Mouse (Mus musculus) erythroblast, embryonic 14.5 days (primary cell): ENCODE results near the gene 2810408A11Rik. TPM values are rescaled to one million over a fixed set of nuclear protein-coding genes. Genes with fewer than 3 reads are reported as not detected.
"Not testable (repeated sequence)": the region's sequence is repeated elsewhere in the genome, so short reads cannot be mapped to it uniquely, and the experiment has no call there.

Source experiments
- H3K27me3 ChIP-seq: 2 replicates; pipeline ENCODE4 v1.6.1; 2012; ENCODE audit warnings: inconsistent platforms; ENCODE audit not compliant: control insufficient read depth
- H3K36me3 ChIP-seq: 2 replicates; pipeline ENCODE4 v1.6.1; 2012; ENCODE audit warnings: mild to moderate bottlenecking, inconsistent platforms; ENCODE audit not compliant: control insufficient read depth
- H3K4me1 ChIP-seq: 2 replicates; pipeline ENCODE4 v1.6.1; 2012; ENCODE audit warnings: inconsistent platforms; ENCODE audit not compliant: control insufficient read depth
- H3K4me3 ChIP-seq: replicated peaks from 2 replicates; pipeline ENCODE3; 2012; ENCODE audit warnings: moderate library complexity, mild to moderate bottlenecking, inconsistent platforms
- H3K9me3 ChIP-seq: 2 replicates; pipeline ENCODE4 v1.6.1; 2012; ENCODE audit warnings: low read length, inconsistent platforms, mixed read lengths; ENCODE audit not compliant: control insufficient read depth
- GATA1 ChIP-seq: IDR thresholded peaks from 2 replicates; pipeline ENCODE4 v1.6.1; 2012; ENCODE audit warnings: low read length, inconsistent platforms, mixed read lengths
- TAL1 ChIP-seq: IDR thresholded peaks from 3 replicates; pipeline ENCODE4 v1.6.1; 2012; ENCODE audit warnings: low read length, inconsistent platforms, mixed read lengths
- polyA plus RNA-seq: library from polyadenylated mRNA; stranded (reverse); fragments of >175 nt; gene quantifications from 2 replicates; pipeline ENCODE4 v1.2.3, GENCODE M21; 2012

2810408A11Rik gene
- polyA plus RNA-seq, 1 experiment = 0.14 TPM

GRCm38 (mm10) chr11:69934169-69934568, 33.4 kb upstream of the 2810408A11Rik start:
- H3K4me1 ChIP-seq = peaks cover 52% of the 10 kb centered on the region
- peaks cover 17% of the 10 kb centered on the region for H3K9me3 ChIP-seq
- H3K27me3 ChIP-seq = peaks cover 57% of the 10 kb centered on the region

GRCm38 (mm10) chr11:69933066-69933465, 32.3 kb upstream of the 2810408A11Rik start:
- Histone ChIP-seq H3K4me1 (peaks cover 42% of the 10 kb centered on the region), H3K9me3 (peaks cover 17% of the 10 kb centered on the region), H3K4me3 (no peak overlapping the region), H3K36me3 (no peaks in the 10 kb centered on the region), H3K27me3 (peaks cover 46% of the 10 kb centered on the region)
- no peak for TF ChIP-seq TAL1
- no peak for TF ChIP-seq GATA1

More at GRCm38 (mm10) chr11:69934169-69934568, 33.4 kb upstream of the 2810408A11Rik start:
- Histone ChIP-seq H3K4me3 (peak overlapping the region; percentile 47), H3K36me3 (no peaks in the 10 kb centered on the region)
- TF ChIP-seq TAL1 = no peak
- TF ChIP-seq GATA1 = no peak

GRCm38 (mm10) chr11:69932254-69932653, 31.5 kb upstream of the 2810408A11Rik start:
- no peak overlapping the region for H3K4me3 ChIP-seq
- no peaks in the 10 kb centered on the region for H3K36me3 ChIP-seq
- peaks cover 38% of the 10 kb centered on the region for H3K27me3 ChIP-seq
- TF ChIP-seq TAL1 (no peak), GATA1 (no peak)
- peaks cover 38% of the 10 kb centered on the region for H3K4me1 ChIP-seq
- peaks cover 17% of the 10 kb centered on the region for H3K9me3 ChIP-seq

- peaks cover 33% of the 10 kb centered on the region for H3K27me3 ChIP-seq
- H3K4me3 ChIP-seq = no peak overlapping the region
- TF ChIP-seq GATA1 (no peak), TAL1 (no peak)
These were observed 31.0 kb upstream of the 2810408A11Rik start for GRCm38 (mm10) chr11:69931769-69932168.

GRCm38 (mm10) chr11:69930967-69931537, 30.3 kb upstream of the 2810408A11Rik start:
- Histone ChIP-seq H3K27me3 (peaks cover 26% of the 10 kb centered on the region), H3K4me1 (peaks cover 26% of the 10 kb centered on the region), H3K9me3 (peaks cover 11% of the 10 kb centered on the region), H3K36me3 (no peaks in the 10 kb centered on the region), H3K4me3 (no peak overlapping the region)
- TF ChIP-seq GATA1 (no peak), TAL1 (no peak)

More at GRCm38 (mm10) chr11:69931769-69932168, 31.0 kb upstream of the 2810408A11Rik start:
- Histone ChIP-seq H3K9me3 (peaks cover 14% of the 10 kb centered on the region), H3K36me3 (no peaks in the 10 kb centered on the region), H3K4me1 (peaks cover 33% of the 10 kb centered on the region)

GRCm38 (mm10) chr11:69930176-69930575, 29.4 kb upstream of the 2810408A11Rik start:
- Histone ChIP-seq H3K27me3 (peaks cover 17% of the 10 kb centered on the region), H3K4me1 (peaks cover 17% of the 10 kb centered on the region)
- not testable (repeated sequence) for H3K36me3 ChIP-seq, H3K4me3 ChIP-seq, H3K9me3 ChIP-seq

- Histone ChIP-seq H3K27me3 (peaks cover 13% of the 10 kb centered on the region), H3K4me1 (peaks cover 12% of the 10 kb centered on the region), H3K4me3 (no peak overlapping the region), H3K36me3 (no peaks in the 10 kb centered on the region), H3K9me3 (no peaks in the 10 kb centered on the region; the same call in 1 of the 2 replicates)
- no peak for TF ChIP-seq TAL1
- TF ChIP-seq GATA1 = no peak
These were observed 28.9 kb upstream of the 2810408A11Rik start for GRCm38 (mm10) chr11:69929712-69930111.

- Histone ChIP-seq H3K36me3 (no peaks in the 10 kb centered on the region), H3K4me3 (no peak overlapping the region)
- TF ChIP-seq TAL1 (no peak), GATA1 (no peak)
These were observed 26.7 kb upstream of the 2810408A11Rik start for GRCm38 (mm10) chr11:69927501-69927900.

GRCm38 (mm10) chr11:69922796-69923195, 22.0 kb upstream of the 2810408A11Rik start:
- TF ChIP-seq TAL1 (no peak), GATA1 (no peak)
- Histone ChIP-seq H3K4me3 (peak overlapping the region; percentile 96), H3K27me3 (no peaks in the 10 kb centered on the region), H3K4me1 (peaks cover 54% of the 10 kb centered on the region), H3K9me3 (no peaks in the 10 kb centered on the region), H3K36me3 (peaks cover 22% of the 10 kb centered on the region)

More at GRCm38 (mm10) chr11:69927501-69927900, 26.7 kb upstream of the 2810408A11Rik start:
- peaks cover 20% of the 10 kb centered on the region for H3K4me1 ChIP-seq
- H3K9me3 ChIP-seq = no peaks in the 10 kb centered on the region
- peaks cover 3% of the 10 kb centered on the region; the same call in 1 of the 2 replicates for H3K27me3 ChIP-seq
